Comparison of ENCODE assay signal across 25 mouse cellular contexts in the genomic region with DNA sequence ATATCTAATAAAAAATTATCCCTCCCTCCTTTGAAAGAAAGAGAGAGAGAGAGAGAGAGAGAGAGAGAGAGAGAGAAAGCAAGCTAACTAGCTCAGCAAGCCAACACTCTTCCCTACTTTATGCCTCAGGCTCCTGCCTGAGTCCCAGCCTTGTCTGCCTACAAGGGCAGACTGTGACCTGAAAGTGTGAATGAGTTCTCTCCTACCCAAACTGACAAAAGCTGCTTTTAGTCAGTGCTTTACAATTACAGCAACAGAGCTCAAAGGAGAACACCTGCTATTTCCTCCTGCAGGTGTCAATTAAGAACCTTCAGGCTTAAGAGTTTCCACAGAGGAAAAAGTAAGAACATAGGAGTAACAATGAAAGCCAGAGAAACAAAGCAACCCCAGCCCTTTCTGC.
DNase-seq lines count a peak whose midpoint lies in the region; ATAC-seq and TF ChIP-seq lines count a peak whose summit lies in the region.
"Had no signal": no experiment of that assay in that cellular context is flagged by ENCODE, and none has a peak within 500 bp of the region (broad histone marks: within the 10 kb centered on the region; RNA-seq: fewer than 3 reads in every experiment).

No protein-coding gene starts in this region.

- no peak for TF ChIP-seq POLR2A in ES-Bruce4 (IDR thresholded peaks at IDR 0.05; ENCODE audit: insufficient read depth, low read length)
- no peak for TF ChIP-seq POLR2A in brain, embryonic 14.5 days (IDR thresholded peaks at IDR 0.05; ENCODE audit: borderline replicate concordance, extremely low read depth, insufficient read depth, insufficient read length, poor library complexity, severe bottlenecking)

- no peaks in the 10 kb centered on the region for H3K27me3 ChIP-seq in heart, embryonic 11.5 days (ENCODE audit: control insufficient read depth, insufficient read depth, low read length)
- no peaks in the 10 kb centered on the region for H3K27me3 ChIP-seq in ES-Bruce4 (ENCODE audit: control insufficient read depth, insufficient read depth, low read length, poor library complexity, severe bottlenecking)
- H3K27me3 ChIP-seq: kidney, embryonic 15.5 days had no signal

- H3K27ac ChIP-seq in heart, embryonic 11.5 days (ENCODE audit: low read depth, low read length), result no peak overlapping the region
- no peak overlapping the region for H3K27ac ChIP-seq in ES-Bruce4 (ENCODE audit: insufficient read depth, low read length)
- H3K27ac ChIP-seq: hindbrain, embryonic 10.5 days; kidney, embryonic 15.5 days; liver, embryonic 14.5 days had no signal

- no peaks in the 10 kb centered on the region for H3K9me3 ChIP-seq in heart, embryonic 11.5 days (replicated peaks; ENCODE audit: control insufficient read depth, low read length)
- H3K9me3 ChIP-seq in ES-Bruce4 (replicated peaks; ENCODE audit: control insufficient read depth, insufficient read depth, low read length, poor library complexity, severe bottlenecking), result no peaks in the 10 kb centered on the region
- H3K9me3 ChIP-seq: hindbrain, embryonic 10.5 days; kidney, embryonic 15.5 days had no signal

- TF ChIP-seq CTCF in ES-Bruce4 (IDR thresholded peaks at IDR 0.05; ENCODE audit: low read depth, low read length), result no peak
- no peak for TF ChIP-seq CTCF in brain, embryonic 14.5 days (IDR thresholded peaks at IDR 0.05; ENCODE audit: borderline replicate concordance, extremely low read depth, insufficient read depth, insufficient read length)

- H3K4me1 ChIP-seq in heart, embryonic 11.5 days (ENCODE audit: control insufficient read depth, insufficient read depth, low read length), result no peaks in the 10 kb centered on the region
- no peaks in the 10 kb centered on the region for H3K4me1 ChIP-seq in ES-Bruce4 (ENCODE audit: control insufficient read depth, insufficient read depth, low read length)
- H3K4me1 ChIP-seq: hindbrain, embryonic 10.5 days; kidney, embryonic 15.5 days had no signal

- ATAC-seq in heart, embryonic 11.5 days (replicated peaks; ENCODE audit: insufficient number of reproducible peaks, low FRiP score, low TSS enrichment), result no peak
- ATAC-seq: CD4-positive, CD25-positive, alpha-beta regulatory T cell, adult 4 months; hindbrain, embryonic 16.5 days; midbrain, embryonic 16.5 days had no signal

- H3K4me2 ChIP-seq in heart, embryonic 11.5 days, result no peak overlapping the region
- H3K4me2 ChIP-seq: kidney, embryonic 15.5 days had no signal

- H3K4me3 ChIP-seq in heart, embryonic 11.5 days (ENCODE audit: low read depth, low read length), result no peak overlapping the region
- no peak overlapping the region for H3K4me3 ChIP-seq in ES-Bruce4 (ENCODE audit: low read depth, low read length)
- H3K4me3 ChIP-seq: erythroblast, embryonic 14.5 days; hindbrain, embryonic 10.5 days; kidney, embryonic 15.5 days had no signal

- H3K36me3 ChIP-seq in heart, embryonic 11.5 days (ENCODE audit: control insufficient read depth, insufficient read depth, low read length), result no peaks in the 10 kb centered on the region; the same call in 1 of the 2 replicates
- no peaks in the 10 kb centered on the region for H3K36me3 ChIP-seq in ES-Bruce4 (ENCODE audit: control insufficient read depth, insufficient read depth, low read length, poor library complexity, severe bottlenecking)

- 0 out of 2 replicates have a peak, but pooled peaks have one; percentile 34 for TF ChIP-seq EP300 in ES-Bruce4 (IDR thresholded peaks at IDR 0.05; ENCODE audit: insufficient read depth, low read depth, low read length)

- peak; percentile 4 for DNase-seq in heart, adult 11 months
- DNase-seq in brain, embryonic 14.5 days (ENCODE audit: low read depth), result peak; percentile 56
- peak; percentile 63 for DNase-seq in forelimb bud, embryonic 11.5 days (ENCODE audit: low read depth, low spot score)
- DNase-seq in cerebellum, adult 9-10 months, result no peak
- no peak for DNase-seq in lung, postnatal 14 days
- DNase-seq: adrenal gland, postnatal 25 days; cerebellum, adult 8-10 months; cerebellum, postnatal 36 days; embryo, embryonic 11 days; heart, postnatal 14 days; kidney, adult 18-20 months; kidney, postnatal 25 days; liver; lung, adult 2 months; lung, postnatal 10 days; right cerebral cortex, postnatal 25 days had no signal

- no peak overlapping the region for H3K9ac ChIP-seq in heart, embryonic 11.5 days (ENCODE audit: low read depth, low read length)
- H3K9ac ChIP-seq in ES-Bruce4 (ENCODE audit: low read depth, poor library complexity, severe bottlenecking), result no peak overlapping the region
- H3K9ac ChIP-seq: kidney, embryonic 15.5 days; liver, embryonic 14.5 days had no signal

Comparison
In these comparisons a context has a peak if more than half of its experiments do, and no peak if none do; other contexts are left out.
1. DNase-seq: peak in heart, adult 11 months (single experiment), brain, embryonic 14.5 days (single experiment) and forelimb bud, embryonic 11.5 days (single experiment); none in cerebellum, adult 9-10 months (single experiment) and lung, postnatal 14 days (single experiment).